Mouse (Mus musculus) midbrain, postnatal 0 days (tissue): ENCODE results near the gene Bard1. TPM values are rescaled to one million over a fixed set of nuclear protein-coding genes. Genes with fewer than 3 reads are reported as not detected.
A peak's percentile ranks its signal among the peaks of the same experiment; 100 is the strongest.

ENCODE experiments used
- ATAC-seq: fragments of 200-750 bp; cut with Nextera tagmentation; 2 replicates; pipeline ENCODE4 v1.8.0; 2017; ENCODE audit warnings: moderate number of reproducible peaks, mild to moderate bottlenecking, moderate TSS enrichment, moderate library complexity; ENCODE audit not compliant: low FRiP score
- DNase-seq: peaks from one replicate; pipeline ENCODE4 v3.0.0-alpha.2; 2015; ENCODE audit warnings: low spot score
- H3K27ac ChIP-seq: fragments of 300-500 bp; sonication (generic); 2 replicates; pipeline ENCODE4 v1.5.1; 2014; ENCODE audit warnings: low read depth, mild to moderate bottlenecking, low read length, mixed read lengths
- H3K27me3 ChIP-seq: fragments of 300-500 bp; sonication (generic); 2 replicates; pipeline ENCODE4 v1.6.1; 2014; ENCODE audit warnings: low read length, control low read depth, mixed read lengths; ENCODE audit not compliant: insufficient read depth
- H3K36me3 ChIP-seq: fragments of 300-500 bp; sonication (generic); 2 replicates; pipeline ENCODE4 v1.6.1; 2014; ENCODE audit warnings: low read length, control low read depth, mixed read lengths; ENCODE audit not compliant: insufficient read depth
- H3K4me1 ChIP-seq: fragments of 300-500 bp; sonication (generic); 2 replicates; pipeline ENCODE4 v1.6.1; 2014; ENCODE audit warnings: mild to moderate bottlenecking, control low read depth, antibody characterized with exemption, low read length, mixed read lengths; ENCODE audit not compliant: insufficient read depth
- H3K4me2 ChIP-seq: fragments of 300-500 bp; sonication (generic); 2 replicates; pipeline ENCODE4 v1.6.1; 2014; ENCODE audit warnings: low read depth, mild to moderate bottlenecking, low read length, mixed read lengths; ENCODE audit not compliant: poor library complexity, severe bottlenecking
- H3K4me3 ChIP-seq: fragments of 300-500 bp; sonication (generic); 2 replicates; pipeline ENCODE4 v1.5.1; 2014; ENCODE audit warnings: low read depth, mild to moderate bottlenecking, low read length, moderate library complexity
- H3K9ac ChIP-seq: fragments of 300-500 bp; sonication (generic); replicated peaks from 2 replicates; pipeline ENCODE4 v1.6.1; 2014; ENCODE audit warnings: mild to moderate bottlenecking, low read length, moderate library complexity, mixed read lengths; ENCODE audit not compliant: poor library complexity, severe bottlenecking
- H3K9me3 ChIP-seq: fragments of 300-500 bp; sonication (generic); 2 replicates; pipeline ENCODE4 v1.6.1; 2016; ENCODE audit warnings: low read length, control low read depth
- CTCF ChIP-seq: IDR thresholded peaks from 2 replicates; pipeline ENCODE4 v1.5.1; 2016; ENCODE audit warnings: antibody characterized with exemption, mild to moderate bottlenecking
- WGBS: fragments of 180-500 bp; shearing (Covaris S2); extraction: QIAGEN DNeasy Blood & Tissue Kit; methylation state at CpG from one replicate; pipeline ENCODE4 v1.1.7; 2014; 5-methylcytosine and 5-hydroxymethylcytosine counted together
- polyA plus RNA-seq: library from polyadenylated mRNA; unstranded; fragments of >200 nt; fragmentation: Nextera tagmentation; extraction: Ambion mirVana; gene quantifications from 2 replicates; pipeline ENCODE4 v1.2.1, GENCODE M21; 2015
- total RNA-seq: library from RNA; depleted of rRNA; stranded (reverse); fragments of >200 nt; gene quantifications from 2 replicates; pipeline ENCODE4 v1.2.3, GENCODE M21; 2014

The Bard1 gene
- total and polyA plus RNA-seq, 2 experiments from 2014 or later = 0.37 to 1.8 TPM

- 95% methylated on average over 3 of the region's 3 CpGs for WGBS
- ATAC-seq = no peak
- Histone ChIP-seq H3K4me1 (no peaks in the 10 kb centered on the region), H3K4me2 (no peak overlapping the region), H3K27me3 (no peaks in the 10 kb centered on the region), H3K9me3 (no peaks in the 10 kb centered on the region), H3K9ac (no peak overlapping the region), H3K4me3 (no peak overlapping the region), H3K27ac (no peak overlapping the region), H3K36me3 (no peaks in the 10 kb centered on the region)
- no peak for TF ChIP-seq CTCF
- DNase-seq = no peak
Observed at GRCm38 (mm10) chr1:71043951-71044350, 59.0 kb downstream of the Bard1 start.

DNA sequence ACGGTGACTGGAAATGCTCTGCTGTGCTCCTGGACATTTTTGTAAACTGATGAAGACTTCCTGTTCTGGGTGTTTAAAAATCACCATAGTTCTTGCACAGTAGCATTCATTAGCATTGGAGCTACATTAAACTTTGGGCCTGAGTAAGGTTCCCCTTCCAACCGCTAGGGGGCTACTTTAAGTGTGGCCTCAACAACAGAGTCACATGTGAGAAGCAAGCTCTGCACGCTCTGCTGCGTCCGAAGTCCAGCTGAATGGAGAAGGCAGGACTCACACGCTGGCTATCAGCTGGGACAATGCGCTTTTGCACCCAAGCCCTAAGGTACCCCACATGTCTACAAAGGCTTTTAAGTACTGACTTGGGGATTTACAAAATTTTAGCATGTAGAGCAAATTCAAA lies 65.9 kb downstream of the Bard1 start:
- 0 out of 2 replicates have a peak, but pooled peaks have one; percentile 49 for ATAC-seq
- H3K36me3 ChIP-seq = no peaks in the 10 kb centered on the region
- no peak overlapping the region for H3K4me3 ChIP-seq
- H3K9ac ChIP-seq = no peak overlapping the region
- peak; percentile 71 for TF ChIP-seq CTCF
- DNase-seq = peak; percentile 52
- no peaks in the 10 kb centered on the region for H3K27me3 ChIP-seq
- no peaks in the 10 kb centered on the region for H3K9me3 ChIP-seq
- 43% methylated on average over 7 of the region's 7 CpGs for WGBS
- no peak overlapping the region for H3K27ac ChIP-seq
- H3K4me2 ChIP-seq = no peak overlapping the region
- no peaks in the 10 kb centered on the region for H3K4me1 ChIP-seq

GRCm38 (mm10) chr1:71035565-71035964 lies 67.4 kb downstream of the Bard1 start:
- no peaks in the 10 kb centered on the region for H3K27me3 ChIP-seq
- no peak overlapping the region for H3K4me3 ChIP-seq
- DNase-seq (no peak), ATAC-seq (no peak)
- 76% methylated on average over 1 of the region's 1 CpGs for WGBS
- H3K4me2 ChIP-seq = no peak overlapping the region
- H3K9ac ChIP-seq = no peak overlapping the region
- TF ChIP-seq CTCF = no peak
- H3K36me3 ChIP-seq = no peaks in the 10 kb centered on the region
- H3K4me1 ChIP-seq = no peaks in the 10 kb centered on the region
- H3K9me3 ChIP-seq = no peaks in the 10 kb centered on the region
- no peak overlapping the region for H3K27ac ChIP-seq

DNA sequence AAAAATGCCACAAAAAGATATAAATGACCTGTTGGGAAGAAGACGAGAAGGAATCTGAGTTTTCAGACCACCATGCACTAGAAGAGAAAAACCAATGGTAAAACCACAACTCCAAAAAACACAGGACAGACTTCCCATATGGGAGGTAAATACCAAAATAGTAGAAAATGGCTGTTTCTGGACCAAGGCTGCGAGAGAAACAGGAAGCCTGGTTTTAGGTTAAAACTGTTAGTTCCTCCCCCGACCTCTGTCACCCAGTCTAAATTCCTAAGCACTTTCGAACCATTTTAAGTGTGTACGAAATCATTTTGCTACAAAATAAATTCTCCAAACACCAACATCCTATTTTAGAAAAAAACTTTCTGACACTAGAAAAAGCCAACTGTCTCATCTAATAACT lies 80.2 kb downstream of the Bard1 start:
- no peak for ATAC-seq
- Histone ChIP-seq H3K36me3 (no peaks in the 10 kb centered on the region), H3K4me2 (no peak overlapping the region), H3K27me3 (no peaks in the 10 kb centered on the region), H3K4me3 (no peak overlapping the region), H3K9me3 (no peaks in the 10 kb centered on the region), H3K4me1 (no peaks in the 10 kb centered on the region), H3K9ac (no peak overlapping the region), H3K27ac (no peak overlapping the region)
- no peak for DNase-seq
- WGBS = 91% methylated on average over 5 of the region's 5 CpGs
- TF ChIP-seq CTCF = no peak

DNA sequence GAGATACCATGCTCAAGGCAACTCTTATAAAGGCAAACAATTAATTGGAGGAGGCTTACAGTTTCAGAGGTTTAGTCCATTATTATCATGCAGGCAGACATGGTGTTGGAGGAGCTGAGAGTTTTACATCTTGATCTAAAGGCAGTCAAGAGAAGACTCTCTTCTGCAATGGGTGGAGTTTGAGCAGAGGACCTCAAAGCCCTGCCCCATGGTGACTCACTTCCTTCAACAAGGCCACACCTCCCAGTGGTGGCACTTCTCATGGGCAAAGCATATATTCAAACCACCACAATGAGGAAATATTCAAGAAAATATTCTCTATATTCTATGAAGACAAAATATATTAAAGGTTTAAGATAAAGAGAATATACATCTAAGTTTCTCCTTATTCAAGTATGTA lies 88.6 kb downstream of the Bard1 start:
- Histone ChIP-seq H3K4me1 (no peaks in the 10 kb centered on the region), H3K36me3 (no peaks in the 10 kb centered on the region), H3K27ac (no peak overlapping the region), H3K4me2 (no peak overlapping the region), H3K4me3 (no peak overlapping the region), H3K9ac (no peak overlapping the region), H3K9me3 (no peaks in the 10 kb centered on the region), H3K27me3 (no peaks in the 10 kb centered on the region)
- DNase-seq (no peak), ATAC-seq (no peak)
- TF ChIP-seq CTCF = no peak

DNA sequence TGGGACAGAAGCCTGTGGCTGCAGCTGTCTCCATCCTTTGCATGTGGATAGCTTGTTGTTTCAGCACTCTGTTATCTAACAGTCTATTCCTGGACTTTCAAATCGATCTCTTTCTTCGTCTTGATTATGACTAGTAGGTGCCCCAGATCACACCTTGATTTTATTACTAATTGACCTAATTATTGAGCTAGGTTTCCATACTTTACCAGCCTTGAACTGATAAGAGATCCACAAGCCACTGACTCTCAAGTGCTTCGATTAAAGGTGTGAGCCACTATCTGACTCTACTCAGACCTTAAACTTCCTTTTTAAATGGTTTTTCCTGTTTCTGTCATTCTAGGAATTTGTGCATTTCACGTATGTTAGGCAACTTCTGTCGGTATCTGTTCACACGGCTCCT lies 96.9 kb downstream of the Bard1 start:
- no peak for DNase-seq
- no peaks in the 10 kb centered on the region for H3K36me3 ChIP-seq
- H3K4me2 ChIP-seq = no peak overlapping the region
- no peak overlapping the region for H3K9ac ChIP-seq
- no peaks in the 10 kb centered on the region for H3K4me1 ChIP-seq
- no peak overlapping the region for H3K4me3 ChIP-seq
- TF ChIP-seq CTCF = no peak
- no peak overlapping the region for H3K27ac ChIP-seq
- H3K27me3 ChIP-seq = no peaks in the 10 kb centered on the region
- H3K9me3 ChIP-seq = no peaks in the 10 kb centered on the region
- ATAC-seq = no peak
- 90% methylated on average over 6 of the region's 6 CpGs for WGBS

DNA sequence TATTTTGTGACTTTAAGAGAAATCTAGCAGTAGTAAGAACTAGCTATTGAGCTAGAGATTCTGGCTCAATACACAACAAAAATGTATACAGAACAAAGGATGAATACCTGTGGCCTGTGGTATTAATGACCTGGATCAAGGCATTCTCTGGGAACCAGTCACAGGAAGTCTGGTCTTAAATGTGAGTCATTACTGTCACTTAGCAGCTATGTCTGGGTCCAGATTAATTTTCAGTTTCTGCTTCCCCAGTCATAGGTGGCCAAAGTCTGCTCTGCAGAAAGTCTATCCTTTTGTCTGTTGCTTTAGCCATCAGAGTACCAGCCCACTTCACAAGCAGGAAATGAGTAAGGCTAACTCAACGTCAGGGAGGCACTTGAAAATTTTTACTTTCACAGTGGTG lies 98.8 kb downstream of the Bard1 start:
- no peaks in the 10 kb centered on the region for H3K4me1 ChIP-seq

More for the DNA sequence above, 98.8 kb downstream of the Bard1 start:
- Histone ChIP-seq H3K4me2 (no peak overlapping the region), H3K27ac (no peak overlapping the region), H3K9ac (no peak overlapping the region), H3K9me3 (no peaks in the 10 kb centered on the region), H3K27me3 (no peaks in the 10 kb centered on the region), H3K4me3 (no peak overlapping the region), H3K36me3 (no peaks in the 10 kb centered on the region)
- 66% methylated on average over 1 of the region's 1 CpGs for WGBS
- DNase-seq (no peak), ATAC-seq (no peak)
- no peak for TF ChIP-seq CTCF
